Mouse (Mus musculus) lung, postnatal 10 days (tissue): ENCODE measurements around the gene Cep295.
"Not testable (repeated sequence)": the region's sequence is repeated elsewhere in the genome, so short reads cannot be mapped to it uniquely, and the experiment has no call there.

Experiments
- DNase-seq: peaks from one replicate; pipeline ENCODE4 v3.0.0; 2021

The Cep295 gene

GRCm38 (mm10) chr9:15357484-15358275 lies at the start of gene Cep295:
Cep295 (minus strand) TSS chr9:15357788.
- DNase-seq = peak; percentile 97

- DNase-seq = no peak
Measured at GRCm38 (mm10) chr9:15397591-15397990, 40.0 kb upstream of the Cep295 start.

DNA sequence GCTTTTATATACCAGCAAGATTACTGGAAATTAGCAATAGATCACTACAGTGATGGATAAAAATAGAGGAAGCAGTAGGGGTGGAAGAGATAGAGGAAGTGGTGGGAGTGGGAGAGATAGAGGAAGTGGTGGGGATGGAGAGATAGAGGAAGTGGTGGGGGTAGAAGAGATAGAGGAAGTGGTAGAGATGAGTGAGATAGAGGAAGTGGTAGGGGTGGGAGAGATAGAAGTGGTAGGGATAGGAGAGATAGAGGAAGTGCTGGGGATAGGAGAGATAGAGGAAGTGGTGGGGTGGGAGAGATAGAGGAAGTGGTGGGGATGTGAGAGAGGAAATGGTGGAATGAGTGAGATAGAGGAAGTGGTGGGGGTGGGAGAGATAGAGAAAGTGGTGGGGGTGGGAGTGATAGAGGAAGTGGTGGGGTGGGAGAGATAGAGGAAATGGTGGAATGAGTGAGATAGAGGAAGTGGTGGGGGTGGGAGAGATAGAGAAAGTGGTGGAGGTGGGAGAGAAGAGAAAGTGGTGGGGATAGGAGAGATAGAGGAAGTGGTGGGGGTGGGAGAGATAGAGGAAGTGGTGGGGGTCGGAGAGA lies 37.9 kb upstream of the Cep295 start:
- DNase-seq = no peak

DNA sequence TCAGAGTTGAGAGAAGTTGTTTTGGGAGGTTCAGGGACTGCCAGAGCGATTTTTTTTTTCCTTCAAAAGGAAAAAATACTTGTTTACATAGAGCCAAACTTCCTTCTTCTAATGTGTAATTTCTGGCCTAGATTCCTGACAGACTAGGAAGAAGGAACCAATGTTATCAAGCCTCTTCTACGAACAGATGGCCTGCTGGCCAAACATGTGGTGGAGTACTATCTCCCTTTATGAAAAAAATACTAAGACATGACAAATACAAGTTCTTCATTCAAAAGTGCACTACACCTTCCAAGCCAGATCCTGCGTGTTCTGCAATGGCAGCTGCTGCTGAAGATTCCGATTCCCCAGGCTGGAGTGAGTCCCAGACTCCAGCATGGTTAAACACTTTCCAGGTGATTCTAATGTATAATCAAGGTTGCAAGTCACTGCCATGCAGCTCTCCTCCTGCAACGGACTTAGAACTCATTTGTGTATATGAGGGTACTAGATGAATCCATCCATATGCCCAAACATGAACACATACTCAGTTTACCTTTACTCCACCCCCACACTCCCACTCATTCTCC lies 29.6 kb upstream of the Cep295 start:
- DNase-seq = no peak

DNA sequence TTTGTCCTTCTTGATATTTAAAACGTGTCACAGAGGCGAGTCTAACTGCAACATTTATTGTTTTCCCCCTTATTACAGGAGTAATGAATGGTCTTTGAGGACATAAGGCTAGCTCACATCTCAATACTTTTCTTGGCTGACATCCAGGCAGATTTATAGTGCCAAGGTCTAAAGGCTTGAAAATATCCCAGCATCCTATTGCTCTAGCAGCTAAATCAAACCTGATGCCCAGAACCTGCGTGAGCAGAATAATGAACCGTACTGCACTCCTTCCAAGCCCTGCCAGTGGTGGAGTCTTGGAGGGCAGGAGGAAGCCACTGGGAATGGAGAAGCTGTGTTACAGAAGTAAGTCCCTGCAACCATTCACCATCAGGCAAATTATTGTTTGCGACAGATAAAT lies 26.7 kb upstream of the Cep295 start:
- DNase-seq = no peak

DNA sequence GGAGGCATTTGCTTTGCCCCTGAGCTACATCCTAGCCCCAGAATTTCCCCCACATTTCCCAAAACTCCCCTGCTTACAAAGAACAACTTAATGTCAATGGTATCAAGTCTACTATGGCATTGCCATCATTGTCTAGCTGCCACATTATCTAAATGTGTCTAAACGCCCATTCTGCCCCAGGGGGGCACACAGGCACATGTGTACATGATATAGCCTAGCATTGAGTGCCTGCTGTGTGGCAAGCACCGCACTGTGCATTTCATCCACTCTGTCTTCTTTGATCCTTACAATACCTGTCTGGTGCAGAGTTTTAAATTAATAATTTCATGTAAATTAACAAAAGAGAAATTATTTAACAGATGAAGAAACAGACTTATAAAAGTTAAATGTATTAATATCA lies 8.7 kb upstream of the Cep295 start:
- no peak for DNase-seq

DNA sequence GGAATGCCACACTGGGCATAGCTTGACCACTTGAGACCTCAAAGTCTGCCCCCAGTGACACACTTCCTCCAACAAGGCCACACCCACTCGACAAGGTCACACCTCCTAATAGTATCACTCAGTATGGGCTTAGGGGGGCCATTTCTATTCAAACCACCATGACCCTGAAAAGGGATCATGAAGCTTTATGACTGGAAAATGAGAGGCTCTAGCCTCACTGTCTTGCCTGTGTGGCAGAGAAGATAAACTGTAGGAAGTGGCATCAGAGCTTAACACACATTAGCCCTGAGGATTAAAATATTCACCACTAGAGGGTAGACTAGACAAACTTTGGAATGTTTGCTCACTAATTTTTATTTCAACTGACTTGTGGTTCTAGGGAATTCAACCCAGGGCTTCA lies 8.3 kb upstream of the Cep295 start:
- peak; percentile 7 for DNase-seq

DNA sequence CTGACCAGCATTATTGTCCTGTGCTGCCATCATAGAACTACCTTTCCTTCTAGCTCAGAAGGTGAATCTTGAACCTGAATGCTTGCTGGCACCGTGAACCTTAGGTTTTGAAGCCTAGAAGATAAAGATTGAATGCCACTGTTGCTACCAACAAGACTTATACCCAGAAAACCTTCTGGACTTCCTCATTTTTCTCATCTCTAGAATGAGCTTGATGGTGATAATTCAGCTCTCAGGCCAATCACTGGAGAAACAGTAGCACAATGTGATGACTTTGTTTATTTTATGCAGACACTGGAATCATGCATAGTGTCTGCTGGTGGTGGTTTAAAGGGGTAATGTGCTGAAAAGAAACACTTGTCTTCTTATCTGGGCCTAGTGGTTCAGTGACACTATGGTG lies 7.3 kb upstream of the Cep295 start:
- DNase-seq = no peak

DNA sequence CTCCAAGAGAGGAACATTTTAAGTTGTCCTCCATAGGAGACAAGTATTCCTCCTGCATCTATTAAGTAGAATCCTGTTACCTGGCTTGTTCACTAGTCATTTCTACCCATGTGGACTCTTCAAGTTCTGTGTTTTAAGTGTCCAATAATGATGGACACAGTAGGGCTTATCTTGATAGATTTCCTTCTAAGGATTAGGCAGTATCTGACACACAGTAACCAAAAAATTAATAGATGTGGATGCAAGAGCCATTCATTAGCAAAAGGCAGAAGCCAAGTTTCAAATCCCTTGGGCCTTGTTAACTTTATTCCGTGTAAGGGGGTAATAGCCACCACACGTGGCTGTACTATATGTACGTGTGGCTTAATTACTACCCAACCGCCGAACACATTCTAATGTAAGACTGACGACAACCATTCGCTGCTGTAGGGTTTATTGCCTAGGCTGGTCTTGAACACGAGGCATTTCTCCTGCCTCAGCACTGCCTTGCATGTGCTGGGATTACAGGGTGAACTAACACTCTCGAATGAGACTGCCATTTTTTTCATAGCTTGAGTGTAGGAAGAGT lies 588 bp downstream of the Cep295 start:
- no peak for DNase-seq

- DNase-seq = no peak
Measured at GRCm38 (mm10) chr9:15349925-15350324, 7.7 kb downstream of the Cep295 start.

GRCm38 (mm10) chr9:15337776-15338175 lies 19.8 kb downstream of the Cep295 start:
- no peak for DNase-seq

GRCm38 (mm10) chr9:15318170-15318742 lies 39.3 kb downstream of the Cep295 start:
- DNase-seq = no peak

- DNase-seq = no peak
Measured at GRCm38 (mm10) chr9:15317223-15318169, 40.1 kb downstream of the Cep295 start.

DNA sequence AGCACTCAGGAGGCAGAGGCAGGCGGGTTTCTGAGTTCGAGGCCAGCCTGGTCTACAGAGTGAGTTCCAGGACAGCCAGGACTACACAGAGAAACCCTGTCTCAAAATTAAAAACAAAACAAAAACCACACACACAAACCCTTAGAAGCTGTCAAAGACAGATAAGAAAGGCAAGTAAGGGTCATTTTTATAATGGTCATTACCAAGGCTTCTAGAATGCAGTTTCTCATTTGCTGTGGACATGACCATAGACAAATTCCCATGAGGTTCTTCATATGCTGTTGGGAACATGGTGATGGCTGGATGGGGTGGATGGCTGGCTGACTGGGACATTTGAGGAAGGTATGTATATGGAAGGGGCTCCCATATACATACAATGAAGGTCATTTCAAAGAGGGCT lies 41.3 kb downstream of the Cep295 start:
- DNase-seq = not testable (repeated sequence)

- no peak for DNase-seq
Measured at GRCm38 (mm10) chr9:15314619-15315018, 43.0 kb downstream of the Cep295 start.

DNA sequence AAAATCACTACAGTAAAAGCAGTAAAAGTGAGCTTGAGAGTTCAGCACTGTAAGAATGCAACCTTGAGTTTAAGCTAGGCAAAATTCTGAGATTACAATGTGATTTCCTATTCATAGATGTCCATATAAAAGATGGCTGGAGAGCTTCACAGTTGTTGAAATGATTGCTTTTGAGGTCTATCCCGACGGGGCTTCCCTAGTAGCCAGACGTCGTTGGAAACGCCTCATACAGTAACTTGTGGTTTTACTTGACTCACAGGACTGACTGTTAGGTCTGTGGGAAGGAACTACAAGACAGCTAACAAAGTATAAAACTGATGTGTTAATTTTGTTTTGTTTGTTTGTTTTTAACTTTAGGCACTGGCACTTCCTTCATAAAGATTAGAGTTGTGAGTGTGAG lies 44.0 kb downstream of the Cep295 start:
- DNase-seq = no peak

DNA sequence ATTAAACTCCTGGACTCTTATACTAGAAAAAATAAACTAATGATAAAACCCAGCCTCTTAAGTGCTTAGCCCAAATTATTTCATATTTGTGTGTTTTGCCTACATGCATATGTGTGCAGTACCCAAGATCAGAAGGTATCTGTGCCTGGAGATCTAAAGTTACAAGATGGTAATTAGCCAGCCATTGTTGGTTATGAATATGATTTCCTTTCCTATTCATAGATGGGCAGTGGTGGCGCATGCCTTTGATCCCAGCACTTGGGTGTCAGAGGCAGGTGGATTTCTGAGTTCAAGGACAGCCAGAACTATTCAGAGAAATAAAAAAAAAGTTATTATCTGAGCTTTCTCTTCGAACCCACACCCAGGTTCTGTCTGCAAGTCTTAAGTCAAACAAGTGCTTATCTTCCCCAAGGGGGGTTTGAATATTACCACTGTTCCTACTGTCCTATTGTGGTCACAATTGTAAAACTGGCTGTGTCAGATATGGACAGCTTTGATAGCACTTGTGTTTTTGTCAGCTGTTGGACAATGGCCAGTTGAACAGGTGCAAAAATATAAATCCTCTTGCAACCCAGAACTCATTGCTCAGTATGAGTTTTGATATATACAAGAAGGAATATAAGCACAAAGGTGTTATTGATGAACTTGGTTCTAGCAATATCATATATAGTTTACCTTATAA lies 45.4 kb downstream of the Cep295 start:
- no peak for DNase-seq

- no peak for DNase-seq
Measured at GRCm38 (mm10) chr9:15310179-15310578, 47.4 kb downstream of the Cep295 start.

GRCm38 (mm10) chr9:15309425-15309824 lies 48.2 kb downstream of the Cep295 start:
- DNase-seq = no peak

DNA sequence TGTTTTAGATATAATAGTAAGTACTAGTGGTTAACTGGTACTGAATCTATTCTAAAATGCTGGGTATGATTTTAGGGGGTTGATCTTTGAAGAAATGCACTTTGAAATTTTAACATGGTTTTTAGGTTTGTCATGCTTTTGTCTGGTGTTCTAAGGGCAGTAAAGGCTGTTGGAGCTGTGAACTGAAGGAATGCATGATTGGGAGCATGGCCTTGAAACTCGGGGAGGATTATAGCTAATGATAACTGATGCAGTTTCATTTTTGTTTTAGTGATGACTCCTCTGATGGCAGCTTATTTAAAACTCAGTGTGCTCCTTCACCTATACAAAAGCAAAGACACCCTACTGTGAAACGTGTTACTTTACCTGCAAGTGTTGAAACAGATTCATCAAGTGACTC lies 49.3 kb downstream of the Cep295 start:
- DNase-seq = no peak

- no peak for DNase-seq
Measured at GRCm38 (mm10) chr9:15307257-15307656, 50.3 kb downstream of the Cep295 start.
